Mouse (Mus musculus): Measurements from ENCODE around the gene Ccdc24.

GRCm38 (mm10) chr4:117890031-117890430 is 17.7 kb upstream of the Ccdc24 start:
- TF ChIP-seq CTCF (IDR thresholded peaks at IDR 0.05; ENCODE audit: low read depth, low read length), result no peak
- TF ChIP-seq POLR2AphosphoS5 (IDR thresholded peaks at IDR 0.05; ENCODE audit: insufficient replicate concordance, low read depth, low read length), result no peak
- TF ChIP-seq TAL1 (conservative IDR thresholded peaks at IDR 0.05; ENCODE audit: low read depth, low read length), result no peak
